Mouse (Mus musculus) liver, adult 2 months (tissue): ENCODE measurements around the gene Gm3448.

Experiments
- CTCF ChIP-seq: fragments of 200-500 bp; IDR thresholded peaks from 2 replicates; pipeline ENCODE4 v1.5.1; 2011; ENCODE audit warnings: low read depth, low read length, control low read depth
- POLR2A ChIP-seq: fragments of 200-500 bp; IDR thresholded peaks from 2 replicates; pipeline ENCODE4 v1.6.1; 2011; ENCODE audit warnings: low read length, control low read depth; ENCODE audit not compliant: insufficient read depth; ENCODE audit errors: extremely low read depth

GRCm38 (mm10) chr17:14960520-14960919, 80.8 kb downstream of the Gm3448 start:
- TF ChIP-seq CTCF (no peak), POLR2A (no peak)
